Mouse (Mus musculus): Measurements from ENCODE around the gene Kcnn3.

GRCm38 (mm10) chr3:89574260-89574659, 54.3 kb downstream of the Kcnn3 start:
- no peak for TF ChIP-seq GATA1 (IDR thresholded peaks at IDR 0.05; ENCODE audit: borderline replicate concordance, low read length)
- no peak for TF ChIP-seq FLI1 (IDR thresholded peaks at IDR 0.05; ENCODE audit: low read length)

Data from megakaryocyte, embryonic 14.5 days (primary cell).